Mouse (Mus musculus): ENCODE measurements at regions not wholly inside any gene's neighbourhood (a gene's known extent, or its start where the extent isn't known, plus 50 kb on each side); places are given as distances from the start of the nearest gene placed in this dataset.
A peak's percentile ranks its signal among the peaks of the same experiment; 100 is the strongest.

DNA sequence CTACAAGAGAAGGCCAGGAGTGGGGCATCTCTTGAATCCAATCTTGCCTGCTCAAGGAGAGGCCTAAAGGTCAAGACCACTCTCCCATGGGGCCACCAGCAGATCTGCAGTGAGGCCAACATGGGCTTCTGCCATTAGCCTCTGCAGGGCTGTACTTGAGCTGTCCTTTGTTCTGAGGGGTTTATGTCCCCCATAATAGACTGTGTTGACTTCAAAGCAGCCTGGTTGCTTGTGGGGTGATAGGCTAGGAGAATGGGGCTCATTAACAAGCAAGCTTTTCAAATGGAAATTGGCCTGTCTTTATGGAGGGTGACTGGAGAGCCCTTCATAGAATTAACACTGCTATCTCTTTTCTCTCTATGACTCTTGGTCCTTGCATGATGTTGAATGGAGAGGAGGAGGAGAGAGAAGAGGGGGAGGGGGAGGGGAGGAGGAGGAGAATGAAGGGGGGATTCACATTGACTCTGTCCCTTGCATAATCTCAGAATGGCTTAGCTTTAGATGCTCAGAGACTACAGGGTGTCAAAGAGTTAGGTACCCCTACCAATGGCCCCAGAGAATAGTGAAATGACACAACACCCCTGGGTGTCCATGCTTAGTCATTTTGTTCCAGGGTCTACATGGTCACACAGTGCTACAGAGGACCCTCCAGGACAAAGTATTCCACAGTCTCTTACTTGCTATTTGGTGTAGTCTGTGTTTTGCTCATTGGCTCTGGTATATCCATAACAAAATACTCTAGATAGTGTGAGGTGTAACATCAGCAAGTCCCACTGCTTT, 352.3 kb upstream of the Mgmt start:
- no peak for DNase-seq (ENCODE audit: low read depth)

DNA sequence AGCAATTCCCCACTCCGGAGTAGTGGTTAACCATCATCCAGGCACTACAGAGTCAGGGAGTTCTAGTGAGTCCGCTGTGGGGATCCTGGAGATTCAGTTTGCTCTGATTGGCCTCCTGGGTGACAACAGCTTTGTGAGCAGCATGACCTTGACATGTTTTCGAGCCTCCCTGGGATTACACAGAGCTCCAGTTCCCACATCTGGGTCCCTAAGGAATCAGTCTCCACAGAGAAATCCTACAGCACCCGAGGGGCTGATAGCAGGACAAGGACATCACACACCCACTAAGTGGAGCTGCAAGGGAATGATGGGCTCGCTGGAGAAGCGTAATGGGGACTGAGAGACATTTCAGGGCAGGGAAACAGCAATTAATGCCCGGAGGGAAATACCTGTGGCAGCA, 351.5 kb upstream of the Mgmt start:
- no peak for DNase-seq (ENCODE audit: low read depth)

DNA sequence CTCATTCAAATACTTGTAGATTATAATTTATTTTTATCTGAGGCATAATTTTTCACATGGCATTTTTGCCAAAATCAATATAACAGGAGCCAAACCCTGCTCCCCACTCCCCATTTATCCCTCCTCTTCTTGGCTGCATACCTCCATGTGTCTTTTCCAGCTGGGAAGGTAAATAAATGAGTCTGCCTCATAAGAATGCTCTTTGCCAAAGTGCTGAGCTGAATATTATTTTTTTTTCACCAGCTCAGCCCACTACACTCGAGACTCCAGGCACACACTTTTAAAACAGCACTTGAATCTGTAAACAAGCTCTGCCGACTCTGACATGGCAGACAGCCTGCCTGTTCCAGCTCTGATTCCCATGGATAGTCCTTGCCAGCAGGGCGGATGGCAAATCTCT, 346.6 kb upstream of the Mgmt start:
- no peak for DNase-seq (ENCODE audit: low read depth)

DNA sequence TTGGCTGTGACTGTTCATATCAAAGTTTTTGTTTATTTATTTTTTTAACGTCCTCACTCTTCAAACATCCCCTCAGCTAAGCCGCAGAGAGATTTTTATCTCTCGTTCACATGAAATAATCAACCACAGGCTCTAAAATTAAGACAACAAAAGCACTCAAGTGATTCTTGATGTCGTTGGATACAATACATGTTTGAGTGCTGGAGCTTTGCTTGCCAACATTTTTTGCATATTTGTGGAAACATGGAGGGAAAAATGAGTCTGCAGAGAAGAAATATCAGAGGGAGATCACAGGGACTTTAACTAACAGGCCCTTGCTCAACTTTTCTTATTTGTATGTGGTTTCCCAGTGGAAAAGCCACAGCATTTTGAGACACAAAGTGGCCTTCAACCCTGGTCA, 338.0 kb upstream of the Mgmt start:
- no peak for DNase-seq (ENCODE audit: low read depth)

DNA sequence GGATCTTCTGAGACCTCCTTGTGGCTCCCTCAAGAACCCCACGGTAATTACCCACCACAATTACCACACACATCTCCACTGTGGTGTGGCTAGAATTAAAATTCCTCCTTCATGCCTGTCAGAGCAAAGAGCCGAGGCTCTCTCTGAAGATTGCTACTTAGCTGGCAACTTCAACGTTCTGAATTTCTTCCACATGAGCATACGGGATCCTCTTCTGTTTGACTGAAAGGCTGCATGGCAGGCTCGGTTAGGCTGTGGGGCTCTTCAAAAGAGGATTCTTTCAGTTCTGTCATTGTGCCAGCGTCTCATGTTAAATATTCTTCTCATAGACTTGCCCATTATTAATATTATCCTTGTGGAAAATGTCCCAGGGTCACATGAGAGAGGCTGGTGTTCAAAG, 334.9 kb upstream of the Mgmt start:
- DNase-seq (ENCODE audit: low read depth): no peak

DNA sequence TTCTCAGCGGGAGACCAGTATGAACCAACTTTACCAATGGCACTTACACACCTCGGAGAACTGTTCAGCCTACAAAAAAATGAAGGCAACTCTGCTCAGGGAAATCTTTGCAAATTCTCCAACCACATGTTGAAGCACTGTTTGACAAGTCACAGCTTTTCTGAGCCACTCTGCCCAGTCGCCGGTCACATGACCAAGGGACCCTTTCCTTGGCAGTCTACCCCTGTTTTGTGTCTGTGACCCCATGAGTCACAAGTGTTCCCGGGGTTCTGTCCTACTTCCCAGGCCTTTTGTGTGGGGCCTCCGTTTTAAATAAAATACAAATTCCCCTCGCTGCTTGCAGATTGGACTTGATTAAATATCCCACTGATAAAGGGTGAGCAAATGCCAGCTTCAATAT, 323.5 kb upstream of the Mgmt start:
- no peak for DNase-seq (ENCODE audit: low read depth)

DNA sequence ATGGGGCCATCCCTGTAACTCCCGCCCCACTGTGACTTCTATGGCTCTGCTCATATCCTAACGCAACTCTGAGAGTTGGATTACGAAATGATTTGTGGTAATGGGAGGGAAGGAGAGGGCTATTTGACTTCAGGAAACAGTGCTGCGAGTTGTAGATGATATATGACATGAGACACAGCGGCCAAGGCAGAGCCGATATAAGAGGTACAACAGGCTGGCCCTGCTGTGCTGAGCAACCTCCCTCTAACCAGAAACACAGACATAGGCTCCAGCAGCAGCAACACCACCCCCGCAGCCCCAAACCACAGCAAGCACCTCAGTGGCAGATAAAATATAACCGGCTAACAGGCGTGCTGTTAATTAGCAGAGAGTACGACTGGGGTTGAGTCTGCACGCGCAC, 312.5 kb upstream of the Mgmt start:
- DNase-seq (ENCODE audit: low read depth): peak; percentile 10

DNA sequence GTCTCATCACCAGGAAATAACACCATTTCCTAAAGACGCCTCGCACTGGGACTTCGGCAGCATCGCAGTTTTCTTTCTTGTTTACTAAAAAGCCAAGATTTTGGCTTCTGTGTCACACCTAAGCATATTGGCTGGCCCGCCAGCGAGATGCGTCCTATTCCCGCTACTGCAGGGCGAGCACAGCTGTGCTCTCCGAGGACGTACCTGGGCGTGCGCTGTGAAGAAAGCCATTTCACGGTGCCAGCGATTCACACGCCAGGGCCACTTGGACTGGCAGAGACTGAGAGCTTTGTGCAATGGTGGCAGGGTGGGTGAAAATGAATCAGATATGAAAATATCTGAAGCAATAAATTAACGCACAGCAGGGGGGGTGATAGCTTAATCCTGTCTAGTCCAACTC, 310.1 kb upstream of the Mgmt start:
- DNase-seq (ENCODE audit: low read depth): no peak

DNA sequence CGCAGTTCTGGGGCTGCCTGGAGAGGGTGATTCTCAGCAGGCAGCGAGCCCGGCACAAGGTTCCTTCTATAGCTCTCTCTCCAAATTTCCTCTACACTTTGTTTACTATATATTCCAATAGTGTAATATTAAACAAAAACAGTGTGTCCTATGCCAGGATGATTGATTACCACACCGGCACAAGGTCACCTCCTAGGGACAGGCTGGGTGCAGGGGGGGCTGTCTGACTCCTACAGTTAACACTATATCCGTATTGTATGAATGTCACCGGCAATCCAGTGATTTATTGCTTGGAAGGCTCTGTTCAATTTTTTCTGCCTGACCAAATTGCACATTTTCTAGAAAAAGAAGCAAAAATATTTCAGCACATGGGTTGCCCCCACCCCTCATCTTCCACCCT, 305.9 kb upstream of the Mgmt start:
- no peak for DNase-seq (ENCODE audit: low read depth)

DNA sequence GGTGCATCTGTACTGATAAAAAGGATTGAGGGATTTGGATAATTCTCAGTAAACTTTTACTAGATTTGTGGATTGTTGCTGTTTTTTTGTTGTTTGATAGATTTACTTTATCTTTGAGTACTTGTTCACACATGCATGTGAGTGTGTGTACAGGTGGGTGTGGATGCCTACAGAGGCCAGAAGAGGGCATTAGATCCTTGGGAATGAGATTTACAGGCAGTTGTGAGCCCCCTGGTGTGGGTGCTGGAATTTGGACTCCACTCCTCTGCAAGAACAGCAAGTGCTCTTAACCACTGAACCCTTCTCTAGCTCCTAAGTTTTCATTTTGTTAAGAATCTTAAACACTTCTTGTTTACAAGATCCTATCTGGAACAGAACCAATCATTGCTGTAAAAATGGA, 303.5 kb upstream of the Mgmt start:
- no peak for DNase-seq (ENCODE audit: low read depth)

DNA sequence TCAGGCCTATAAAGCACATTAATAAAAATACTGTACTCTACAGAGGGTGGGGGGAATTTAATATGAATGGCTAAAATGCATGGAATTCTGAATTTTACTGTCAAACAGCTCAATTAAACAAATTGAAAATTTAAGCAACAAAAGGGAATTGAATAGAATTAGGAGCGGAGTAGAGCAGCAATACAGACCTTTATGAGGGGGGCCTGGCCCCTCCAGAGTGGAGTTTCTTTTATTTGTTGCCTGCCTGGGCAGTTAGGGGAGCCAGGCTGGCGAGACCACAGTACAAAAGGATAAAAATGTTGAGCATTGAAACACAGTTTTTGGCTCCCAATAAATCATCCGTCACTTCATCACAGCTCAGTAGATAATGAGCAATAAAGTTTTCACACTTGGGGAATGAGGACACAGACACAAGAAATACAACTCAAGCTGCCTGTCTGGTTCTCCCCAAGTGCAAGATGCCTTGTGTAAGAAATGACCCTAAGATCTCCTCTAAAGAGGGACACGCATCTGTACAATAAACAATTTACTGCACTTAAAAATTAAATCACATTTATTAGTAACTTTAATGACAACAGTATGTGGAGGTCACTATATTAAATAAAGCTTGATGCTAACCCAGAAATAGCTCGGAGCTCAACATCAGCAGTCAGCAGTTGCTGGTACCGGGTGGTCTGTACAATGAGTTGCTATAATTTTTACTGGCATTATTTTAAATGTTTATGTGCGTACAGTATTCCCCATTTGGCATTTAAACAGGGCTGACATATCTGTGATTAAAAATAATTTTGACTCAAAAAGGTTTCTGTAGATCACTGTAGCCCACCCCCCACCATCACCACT, 286.9 kb upstream of the Mgmt start:
- no peak for DNase-seq (ENCODE audit: low read depth)

DNA sequence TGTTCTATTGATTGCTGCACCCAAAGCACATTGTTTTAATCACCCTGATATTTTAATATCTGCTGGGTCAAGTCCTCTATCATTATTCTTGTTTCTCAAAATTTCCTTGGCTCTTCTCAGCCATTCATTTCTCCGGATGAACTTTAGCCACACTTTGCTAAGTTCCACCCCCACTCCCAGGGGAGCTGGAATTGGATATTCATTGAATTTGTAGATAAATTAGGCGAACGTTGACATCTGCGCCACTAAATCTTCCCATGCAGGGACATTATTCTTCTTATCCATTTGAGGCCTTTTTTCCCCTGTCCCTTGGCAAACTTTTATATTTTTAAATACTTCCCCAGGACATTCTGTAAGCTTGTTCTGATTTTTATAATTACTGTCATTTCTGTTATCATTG, 280.9 kb upstream of the Mgmt start:
- no peak for DNase-seq (ENCODE audit: low read depth)

DNA sequence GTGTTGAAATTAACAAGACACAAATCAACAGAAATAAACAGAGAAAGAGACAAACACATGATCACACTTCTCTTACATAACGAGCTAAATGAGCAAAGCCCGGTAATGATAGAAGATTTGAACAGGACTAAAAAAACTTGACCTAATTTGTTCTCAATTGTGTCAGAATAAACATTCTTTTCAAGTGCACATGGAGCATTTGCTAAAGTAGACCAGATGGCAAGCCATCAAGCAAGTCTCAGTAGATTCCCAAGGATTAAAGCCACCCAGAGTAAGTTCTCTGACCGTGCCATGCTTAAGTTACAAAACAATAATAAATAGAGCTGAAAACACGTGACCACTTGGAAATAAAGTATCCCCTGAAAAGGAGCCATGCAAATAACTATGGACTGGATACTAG, 269.9 kb upstream of the Mgmt start:
- DNase-seq (ENCODE audit: low read depth): no peak

DNA sequence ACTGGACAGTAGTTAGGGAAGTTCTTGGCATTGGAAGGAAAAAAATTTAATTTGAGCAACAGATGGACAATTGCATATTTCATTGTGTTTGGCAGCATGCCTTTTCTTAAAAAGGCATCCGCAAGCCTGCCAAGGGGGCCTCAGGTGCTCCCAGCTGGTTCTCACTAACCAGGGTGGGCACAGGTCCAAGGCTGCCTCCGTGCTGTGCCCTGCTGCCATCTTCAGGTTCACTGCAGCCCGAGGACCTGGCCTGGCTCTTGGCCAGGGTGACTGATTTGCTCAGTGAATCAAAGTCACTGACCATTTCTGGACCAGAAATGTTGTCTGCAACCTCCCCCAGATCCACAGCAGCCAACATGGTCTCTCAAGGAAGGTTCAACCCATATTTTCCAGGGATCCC, 263.3 kb upstream of the Mgmt start:
- DNase-seq (ENCODE audit: low read depth): no peak

DNA sequence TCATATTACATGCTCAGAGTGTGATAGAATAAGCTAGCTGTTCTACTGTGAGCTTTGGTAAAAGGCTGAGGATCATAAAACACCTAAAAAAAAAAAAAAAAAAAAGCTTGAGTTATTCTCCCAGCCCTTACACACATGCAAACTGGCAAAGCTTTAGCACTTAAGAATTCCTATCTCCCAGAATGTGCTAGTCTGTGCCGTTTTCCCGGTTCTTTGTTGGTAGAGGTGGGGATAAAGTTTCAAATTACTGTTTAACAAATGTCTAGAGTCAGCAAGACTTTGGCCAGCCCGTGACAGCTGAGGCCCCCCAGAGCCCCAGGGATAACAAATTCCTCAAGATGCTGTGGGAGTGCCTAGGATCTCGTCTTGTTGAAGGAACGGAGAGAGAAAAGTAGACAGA, 254.3 kb upstream of the Mgmt start:
- no peak for DNase-seq (ENCODE audit: low read depth)

DNA sequence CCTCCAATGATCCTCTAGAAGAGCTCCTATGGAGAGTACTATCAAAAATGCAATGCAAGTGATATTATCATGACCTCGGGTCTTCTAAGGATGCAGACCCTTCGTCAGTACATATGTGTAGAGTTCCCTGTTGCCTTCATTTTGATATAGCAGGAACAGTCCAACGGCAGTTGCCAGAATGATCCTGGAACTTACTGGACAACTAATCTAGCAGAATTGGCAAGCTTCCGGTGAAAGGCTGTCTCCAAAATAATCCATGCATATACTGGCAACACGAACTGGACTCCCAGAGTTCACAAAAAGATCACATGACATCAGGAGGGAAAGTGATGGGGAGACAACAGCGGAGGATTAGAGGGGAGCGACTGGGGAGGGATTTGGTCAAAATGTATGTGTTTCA, 253.6 kb upstream of the Mgmt start:
- DNase-seq (ENCODE audit: low read depth): no peak

DNA sequence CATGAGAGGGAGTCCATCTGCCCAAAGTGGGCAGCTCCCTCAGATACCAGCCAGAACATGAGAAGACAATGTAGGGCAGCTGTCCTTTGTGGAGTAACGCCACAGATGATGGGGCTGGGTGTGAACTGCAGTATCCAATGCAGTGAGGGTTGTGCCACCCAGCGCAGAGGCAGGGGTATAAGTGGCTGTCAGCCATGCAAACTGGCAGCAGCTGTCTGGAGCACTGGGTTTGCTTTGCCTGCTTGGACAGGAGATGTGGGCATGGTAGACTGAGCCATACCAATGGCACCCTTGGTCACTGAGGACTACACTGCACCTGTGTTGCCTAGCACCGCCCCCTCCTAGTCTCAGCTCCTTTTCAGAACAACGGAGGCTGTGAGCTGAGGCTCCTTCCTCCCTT, 244.6 kb upstream of the Mgmt start:
- no peak for DNase-seq (ENCODE audit: low read depth)

DNA sequence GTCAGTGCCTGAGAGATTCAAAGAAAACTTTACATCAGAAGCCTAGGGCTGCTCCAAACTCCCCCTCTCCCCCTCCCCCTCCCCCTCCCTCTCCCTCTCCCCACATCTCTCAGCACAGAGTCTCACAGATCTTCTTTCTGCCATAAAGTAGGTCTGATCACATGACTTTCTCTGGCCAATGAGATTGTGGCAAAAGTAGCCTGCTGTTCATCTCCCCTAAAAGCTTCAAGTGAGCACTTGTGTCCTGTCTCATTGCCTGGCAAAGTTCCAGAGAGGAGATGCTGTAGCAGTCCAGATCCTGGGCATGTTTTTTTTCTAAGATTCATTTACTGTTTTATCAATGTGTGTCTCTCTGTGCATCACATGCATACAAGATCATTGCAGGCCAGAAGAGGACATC, 234.5 kb upstream of the Mgmt start:
- DNase-seq (ENCODE audit: low read depth): no peak

DNA sequence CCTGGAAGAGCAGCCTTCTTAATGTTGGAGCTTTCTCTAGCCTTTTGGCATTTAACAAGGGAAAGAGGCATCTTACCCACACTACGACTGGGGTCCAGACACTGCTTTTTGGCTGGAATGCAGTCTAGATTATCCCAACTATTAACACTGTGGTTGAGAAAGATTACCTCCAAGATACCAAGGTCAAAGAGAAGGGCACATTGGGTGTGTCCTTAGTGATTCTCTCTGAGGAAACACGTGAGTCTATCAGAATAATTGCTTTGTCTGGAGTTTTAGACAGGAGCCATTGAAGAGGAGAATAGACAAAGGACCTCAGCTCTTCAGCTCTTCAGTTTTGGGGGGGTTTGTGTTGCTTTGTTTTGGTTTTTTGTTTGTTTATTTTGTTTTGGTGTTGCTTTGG, 234.0 kb upstream of the Mgmt start:
- no peak for DNase-seq (ENCODE audit: low read depth)

DNA sequence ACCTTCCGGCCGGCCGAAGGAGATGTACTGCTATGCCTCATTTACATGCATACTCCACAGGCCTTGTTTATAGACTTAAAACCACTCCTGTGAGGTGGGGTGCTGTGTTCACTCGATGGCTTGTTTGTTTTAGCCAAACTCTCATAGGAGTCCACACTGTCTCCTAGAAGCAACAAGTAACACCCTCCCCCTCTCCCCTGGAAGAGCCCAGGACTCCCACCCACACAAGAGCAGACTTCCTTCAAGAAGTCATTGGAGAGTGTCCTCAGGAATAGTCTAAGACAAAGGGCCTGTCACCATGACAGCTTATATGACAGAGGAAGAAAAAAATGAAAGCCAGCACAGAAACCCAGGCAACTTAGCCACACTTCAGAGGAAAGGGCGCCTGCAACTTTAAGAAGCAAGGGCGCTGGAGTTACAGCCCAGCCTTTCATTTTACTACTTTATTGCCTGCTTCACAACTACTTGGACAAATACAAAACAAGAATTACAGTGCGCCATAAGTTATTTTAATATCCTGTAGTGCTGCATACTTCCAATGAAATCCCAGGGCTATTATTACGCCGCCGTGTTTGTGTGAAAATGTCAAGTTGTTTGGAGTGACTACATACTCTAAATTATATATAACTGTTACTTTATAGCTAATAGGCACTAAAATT, 229.9 kb upstream of the Mgmt start:
- DNase-seq (ENCODE audit: low read depth): no peak

DNA sequence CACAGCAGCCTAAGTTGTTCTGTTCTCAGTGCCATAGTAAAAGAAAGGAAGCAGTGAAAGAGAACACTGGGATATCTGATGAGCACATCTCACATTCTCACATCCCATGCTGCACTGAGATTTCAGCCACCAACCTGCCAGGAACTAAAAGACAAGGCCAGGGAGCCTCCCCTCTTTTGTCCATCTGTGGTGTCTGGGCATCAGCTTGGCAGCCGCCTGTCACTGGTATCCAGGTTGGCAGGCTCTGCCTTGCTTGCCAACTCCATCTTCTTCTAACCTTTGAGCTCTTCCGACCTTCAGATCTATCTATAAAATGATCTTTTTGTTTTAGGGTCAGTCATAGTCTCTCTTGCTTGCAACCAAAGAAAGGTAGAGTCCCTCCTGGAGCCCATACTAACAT, 228.5 kb upstream of the Mgmt start:
- no peak for DNase-seq (ENCODE audit: low read depth)

DNA sequence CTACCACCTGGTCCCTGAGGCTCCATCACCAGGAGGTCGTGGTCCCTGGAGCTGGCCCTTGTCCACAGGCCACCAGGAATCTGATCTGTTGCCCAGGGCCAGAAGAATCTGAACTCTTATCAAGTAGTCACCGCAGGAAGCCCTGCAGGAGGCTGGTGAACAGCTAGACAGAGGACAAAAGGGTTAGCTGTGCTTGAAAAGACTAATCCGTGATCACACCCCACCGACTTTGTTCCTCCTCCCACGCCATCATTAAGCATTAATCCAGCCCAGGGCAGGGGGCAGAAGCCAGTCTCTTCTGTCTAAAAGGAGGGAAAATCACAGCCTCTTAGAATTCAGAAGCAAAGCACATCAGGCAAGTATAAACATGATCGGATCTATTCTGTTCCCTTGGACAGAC, 227.7 kb upstream of the Mgmt start:
- no peak for DNase-seq (ENCODE audit: low read depth)

DNA sequence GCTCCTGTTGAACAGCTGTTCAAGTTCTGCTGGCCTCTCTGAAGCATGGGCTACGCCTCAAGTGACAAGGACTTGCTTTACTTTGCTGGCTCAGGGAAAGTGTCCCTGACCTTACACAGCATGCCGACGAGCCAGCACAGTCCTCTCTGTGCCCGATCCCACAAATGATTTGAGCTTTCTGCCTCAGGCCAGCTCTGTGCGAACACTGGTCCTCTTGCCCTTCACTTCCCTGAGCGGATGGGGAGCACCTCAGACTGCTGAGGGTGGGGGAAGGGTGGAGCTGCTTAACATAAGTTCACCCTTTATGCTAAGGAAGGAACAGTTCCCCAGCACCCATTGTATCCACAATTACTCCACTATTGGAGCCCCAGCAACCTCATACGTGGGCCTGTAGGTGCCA, 223.7 kb upstream of the Mgmt start:
- no peak for DNase-seq (ENCODE audit: low read depth)
